Mouse (Mus musculus) heart, adult 2 months (tissue): Measurements from ENCODE around the gene Tmem267.

Experiments
- CTCF ChIP-seq: fragments of 200-600 bp; IDR thresholded peaks from 2 replicates; pipeline ENCODE4 v1.8.1; 2022; ENCODE audit warnings: antibody characterized with exemption, mild to moderate bottlenecking, moderate library complexity
- EP300 ChIP-seq: fragments of 200-500 bp; IDR thresholded peaks from 2 replicates; pipeline ENCODE4 v1.6.1; 2011; ENCODE audit warnings: low read depth, low read length, control low read depth; ENCODE audit not compliant: insufficient read depth
- POLR2A ChIP-seq: fragments of 200-500 bp; IDR thresholded peaks from 2 replicates; pipeline ENCODE4 v1.6.1; 2011; ENCODE audit warnings: mild to moderate bottlenecking, low read depth, low read length, control low read depth; ENCODE audit not compliant: insufficient read depth

DNA sequence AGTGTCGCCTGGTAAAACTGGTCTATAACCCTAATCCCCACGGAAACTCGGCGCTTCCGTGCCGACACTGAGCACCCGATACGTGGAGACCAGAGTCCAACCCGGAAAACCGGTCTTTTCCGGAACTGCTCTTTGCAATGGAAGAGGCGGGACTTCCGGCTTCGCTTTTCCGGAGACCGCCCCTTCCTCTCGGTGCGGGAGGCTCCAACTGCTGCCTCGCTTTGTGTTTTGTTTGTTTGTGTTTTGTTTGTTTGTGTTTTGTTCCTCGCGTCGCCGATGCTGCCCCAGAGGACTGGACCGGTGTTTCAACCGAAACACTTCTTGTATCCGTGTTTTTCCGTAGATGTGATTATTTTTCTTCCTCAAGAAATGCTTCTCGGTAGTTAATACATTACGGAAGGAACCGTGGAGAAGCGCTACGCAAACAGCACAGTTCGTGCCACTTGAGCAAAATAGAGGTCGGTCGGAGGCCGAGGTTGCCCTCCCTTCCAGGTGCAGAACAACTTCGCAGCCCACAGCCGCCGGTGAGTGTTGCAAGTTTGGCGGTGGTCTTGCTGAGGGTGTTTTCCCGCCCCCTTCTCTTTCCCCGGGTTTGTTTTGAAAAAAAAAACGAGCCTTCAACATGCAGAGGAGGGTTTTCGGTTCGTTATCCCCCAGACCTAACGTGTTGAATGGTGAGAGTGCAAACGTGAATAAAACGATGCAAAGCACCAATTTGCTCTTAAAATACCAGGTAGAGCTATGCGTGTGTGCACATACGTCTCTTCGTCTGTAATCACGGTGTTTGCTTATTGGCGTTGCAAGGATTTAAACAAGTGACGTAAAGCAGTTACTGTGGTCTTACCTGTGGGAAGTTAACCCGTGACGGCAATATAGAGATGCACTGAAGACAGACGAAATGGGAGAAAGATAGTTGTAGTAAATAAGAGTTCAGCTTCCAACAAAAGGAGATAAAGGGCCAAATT, 25.0 kb upstream of the Tmem267 start, which contains the start of gene 4833420G17Rik:
- TF ChIP-seq CTCF: no peak
- TF ChIP-seq POLR2A: peak; percentile 97
- no peak for TF ChIP-seq EP300
